Mouse (Mus musculus) neural tube, embryonic 12.5 days (tissue): Measurements from ENCODE around the gene Dmgdh. TPM values are rescaled to one million over a fixed set of nuclear protein-coding genes. Genes with fewer than 3 reads are reported as not detected.

Experiments
- ATAC-seq: fragments of 200-750 bp; cut with Nextera tagmentation; 2 replicates; pipeline ENCODE4 v1.8.0; 2017; ENCODE audit warnings: low read depth, mild to moderate bottlenecking, moderate TSS enrichment, moderate library complexity; ENCODE audit not compliant: low FRiP score
- H3K27ac ChIP-seq: fragments of 300-500 bp; sonication (generic); 2 replicates; pipeline ENCODE4 v1.5.1; 2016
- H3K27me3 ChIP-seq: fragments of 300-500 bp; sonication (generic); replicated peaks from 2 replicates; pipeline ENCODE4 v1.6.1; 2016; ENCODE audit warnings: mild to moderate bottlenecking
- H3K36me3 ChIP-seq: fragments of 300-500 bp; sonication (generic); 2 replicates; pipeline ENCODE4 v1.6.1; 2016; ENCODE audit warnings: mild to moderate bottlenecking
- H3K4me1 ChIP-seq: fragments of 300-500 bp; sonication (generic); 2 replicates; pipeline ENCODE4 v1.6.1; 2016
- H3K4me2 ChIP-seq: fragments of 300-500 bp; sonication (generic); replicated peaks from 2 replicates; pipeline ENCODE4 v1.6.1; 2016; ENCODE audit warnings: mild to moderate bottlenecking
- H3K4me3 ChIP-seq: fragments of 300-500 bp; sonication (generic); 2 replicates; pipeline ENCODE4 v1.5.1; 2016
- H3K9ac ChIP-seq: fragments of 300-500 bp; sonication (generic); 2 replicates; pipeline ENCODE4 v1.6.1; 2016; ENCODE audit warnings: mild to moderate bottlenecking
- H3K9me3 ChIP-seq: fragments of 300-500 bp; sonication (generic); 2 replicates; pipeline ENCODE4 v1.6.1; 2016; ENCODE audit warnings: mild to moderate bottlenecking
- WGBS: fragments of 180-500 bp; shearing (Covaris S2); methylation state at CpG from one replicate; pipeline ENCODE4 v1.1.7; 2016; 5-methylcytosine and 5-hydroxymethylcytosine counted together
- polyA plus RNA-seq: library from polyadenylated mRNA; unstranded; fragments of >200 nt; fragmentation: Nextera tagmentation; extraction: Ambion mirVana; gene quantifications from 2 replicates; pipeline ENCODE4 v1.2.1, GENCODE M21; 2016

Gene Dmgdh
- polyA plus RNA-seq, 1 experiment from 2014 or later = 0.06 TPM

GRCm38 (mm10) chr13:93717113-93717512 is 42.9 kb downstream of the Dmgdh start:
- no peaks in the 10 kb centered on the region for H3K27me3 ChIP-seq
- H3K4me2 ChIP-seq = no peak overlapping the region
- no peaks in the 10 kb centered on the region for H3K9me3 ChIP-seq
- 42% methylated on average over 7 of the region's 7 CpGs for WGBS
- no peak for ATAC-seq
- H3K36me3 ChIP-seq = no peaks in the 10 kb centered on the region
- H3K4me1 ChIP-seq = no peaks in the 10 kb centered on the region
- no peak overlapping the region for H3K9ac ChIP-seq
- no peak overlapping the region for H3K27ac ChIP-seq
- no peak overlapping the region for H3K4me3 ChIP-seq

- Histone ChIP-seq H3K4me1 (no peaks in the 10 kb centered on the region), H3K36me3 (no peaks in the 10 kb centered on the region), H3K9ac (no peak overlapping the region), H3K4me3 (no peak overlapping the region), H3K27ac (no peak overlapping the region), H3K4me2 (no peak overlapping the region), H3K9me3 (no peaks in the 10 kb centered on the region), H3K27me3 (no peaks in the 10 kb centered on the region)
- WGBS = 3% methylated on average over 7 of the region's 7 CpGs
- ATAC-seq = no peak
These were observed 44.7 kb downstream of the Dmgdh start for GRCm38 (mm10) chr13:93718948-93719347.

- Histone ChIP-seq H3K27me3 (no peaks in the 10 kb centered on the region), H3K36me3 (no peaks in the 10 kb centered on the region), H3K9ac (no peak overlapping the region), H3K4me3 (no peak overlapping the region), H3K4me2 (no peak overlapping the region), H3K4me1 (no peaks in the 10 kb centered on the region), H3K9me3 (no peaks in the 10 kb centered on the region), H3K27ac (no peak overlapping the region)
- ATAC-seq = no peak
- WGBS = 85% methylated on average over 4 of the region's 4 CpGs
These were observed 47.7 kb downstream of the Dmgdh start for GRCm38 (mm10) chr13:93721916-93722315.

- H3K9ac ChIP-seq = no peak overlapping the region
- 0 out of 2 replicates have a peak, but pooled peaks have one; percentile 29 for ATAC-seq
- no peaks in the 10 kb centered on the region for H3K36me3 ChIP-seq
- WGBS = 90% methylated on average over 3 of the region's 3 CpGs
- no peaks in the 10 kb centered on the region for H3K9me3 ChIP-seq
- no peak overlapping the region for H3K27ac ChIP-seq
- H3K27me3 ChIP-seq = no peaks in the 10 kb centered on the region
- H3K4me3 ChIP-seq = no peak overlapping the region
- H3K4me2 ChIP-seq = no peak overlapping the region
- no peaks in the 10 kb centered on the region for H3K4me1 ChIP-seq
These were observed 49.2 kb downstream of the Dmgdh start for GRCm38 (mm10) chr13:93723455-93723854.

DNA sequence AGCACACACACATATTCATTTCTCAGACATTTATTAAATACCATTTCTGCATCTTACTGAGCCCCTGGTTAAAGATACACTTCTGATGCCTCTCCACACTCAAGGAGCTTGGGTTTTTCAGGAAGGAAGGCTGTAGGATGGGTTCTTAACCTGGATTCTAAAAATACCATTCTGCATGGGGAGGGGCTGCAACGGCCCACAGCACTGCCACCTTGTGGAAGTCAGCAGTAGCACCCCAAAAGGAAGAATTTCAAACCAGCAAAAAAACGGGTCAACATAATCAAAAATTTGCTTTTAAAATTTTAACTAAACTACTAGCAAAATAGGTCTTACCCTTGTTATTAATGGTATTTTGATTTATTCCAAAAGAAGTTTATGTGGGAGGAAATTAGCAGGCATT is 50.0 kb downstream of the Dmgdh start:
- Histone ChIP-seq H3K4me2 (no peak overlapping the region), H3K36me3 (no peaks in the 10 kb centered on the region), H3K9me3 (no peaks in the 10 kb centered on the region), H3K4me1 (no peaks in the 10 kb centered on the region), H3K9ac (no peak overlapping the region), H3K27ac (no peak overlapping the region), H3K4me3 (no peak overlapping the region), H3K27me3 (no peaks in the 10 kb centered on the region)
- 40% methylated on average over 2 of the region's 2 CpGs for WGBS
- no peak for ATAC-seq

DNA sequence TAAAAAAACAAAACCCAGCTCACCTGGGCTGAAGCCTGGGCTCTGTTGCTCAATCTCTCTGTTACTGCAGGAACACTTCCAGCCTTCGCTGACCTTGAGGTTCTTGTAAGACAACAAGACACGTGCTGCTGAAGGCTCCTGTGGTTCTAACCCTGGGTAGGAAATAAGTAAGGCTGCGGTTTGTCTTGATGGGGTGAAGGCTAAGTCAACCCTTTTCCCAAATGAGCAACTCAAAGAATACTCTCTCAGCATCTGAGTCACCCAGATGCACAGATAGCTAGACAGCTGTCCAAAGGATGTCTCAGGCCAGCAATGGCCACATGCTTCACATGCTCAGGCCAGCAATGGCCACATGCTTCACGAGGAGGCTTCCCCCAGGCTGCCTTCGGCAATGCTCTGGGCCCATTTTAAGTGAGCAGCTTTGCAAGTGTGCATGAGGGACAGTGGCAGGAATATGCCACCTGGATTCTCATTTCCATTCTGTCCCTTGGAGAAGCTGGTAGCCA is 61.0 kb downstream of the Dmgdh start:
- no peaks in the 10 kb centered on the region for H3K9me3 ChIP-seq
- no peak overlapping the region for H3K4me2 ChIP-seq
- H3K4me3 ChIP-seq = no peak overlapping the region
- H3K9ac ChIP-seq = no peak overlapping the region
- ATAC-seq = no peak
- WGBS = 87% methylated on average over 5 of the region's 5 CpGs
- no peak overlapping the region for H3K27ac ChIP-seq
- no peaks in the 10 kb centered on the region for H3K4me1 ChIP-seq
- no peaks in the 10 kb centered on the region for H3K36me3 ChIP-seq
- H3K27me3 ChIP-seq = no peaks in the 10 kb centered on the region

DNA sequence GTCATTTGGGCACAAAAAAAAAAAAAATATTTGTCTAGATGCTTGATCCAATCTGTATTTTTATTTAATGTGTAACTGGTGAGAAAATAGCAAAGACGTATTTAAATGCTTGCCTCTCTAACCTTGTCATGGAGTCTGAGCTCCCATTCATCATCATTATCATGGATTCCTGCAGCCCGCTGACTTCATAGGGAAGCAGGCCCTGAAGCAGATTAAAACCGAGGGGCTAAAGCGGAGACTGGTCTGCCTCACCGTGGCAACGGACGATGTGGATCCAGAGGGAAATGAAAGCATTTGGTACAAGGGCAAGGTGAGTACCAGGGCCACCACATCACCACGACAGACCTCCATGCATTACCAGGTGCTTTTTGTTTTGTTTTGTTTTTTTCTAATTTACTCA is 69.9 kb downstream of the Dmgdh start:
- Histone ChIP-seq H3K4me3 (no peak overlapping the region), H3K9me3 (no peaks in the 10 kb centered on the region), H3K27me3 (no peaks in the 10 kb centered on the region), H3K27ac (no peak overlapping the region), H3K36me3 (no peaks in the 10 kb centered on the region), H3K9ac (no peak overlapping the region), H3K4me2 (no peak overlapping the region), H3K4me1 (no peaks in the 10 kb centered on the region)
- ATAC-seq = no peak
- WGBS = 52% methylated on average over 8 of the region's 8 CpGs

- no peaks in the 10 kb centered on the region for H3K27me3 ChIP-seq
- H3K9ac ChIP-seq = no peak overlapping the region
- ATAC-seq = peak; percentile 84
- no peaks in the 10 kb centered on the region for H3K36me3 ChIP-seq
- WGBS = 43% methylated on average over 14 of the region's 14 CpGs
- no peak overlapping the region for H3K27ac ChIP-seq
- no peak overlapping the region for H3K4me3 ChIP-seq
- H3K4me1 ChIP-seq = peaks cover 3% of the 10 kb centered on the region
- 0 out of 2 replicates have a peak overlapping the region, but pooled peaks have one; percentile 12 for H3K4me2 ChIP-seq
- no peaks in the 10 kb centered on the region for H3K9me3 ChIP-seq
These were observed 78.6 kb downstream of the Dmgdh start for GRCm38 (mm10) chr13:93752597-93753400.

- Histone ChIP-seq H3K9me3 (no peaks in the 10 kb centered on the region), H3K27ac (no peak overlapping the region), H3K9ac (no peak overlapping the region), H3K4me2 (no peak overlapping the region), H3K27me3 (no peaks in the 10 kb centered on the region), H3K4me3 (no peak overlapping the region), H3K4me1 (peaks cover 9% of the 10 kb centered on the region), H3K36me3 (no peaks in the 10 kb centered on the region)
- 92% methylated on average over 4 of the region's 4 CpGs for WGBS
- no peak for ATAC-seq
These were observed 80.9 kb downstream of the Dmgdh start for GRCm38 (mm10) chr13:93755084-93755483.

DNA sequence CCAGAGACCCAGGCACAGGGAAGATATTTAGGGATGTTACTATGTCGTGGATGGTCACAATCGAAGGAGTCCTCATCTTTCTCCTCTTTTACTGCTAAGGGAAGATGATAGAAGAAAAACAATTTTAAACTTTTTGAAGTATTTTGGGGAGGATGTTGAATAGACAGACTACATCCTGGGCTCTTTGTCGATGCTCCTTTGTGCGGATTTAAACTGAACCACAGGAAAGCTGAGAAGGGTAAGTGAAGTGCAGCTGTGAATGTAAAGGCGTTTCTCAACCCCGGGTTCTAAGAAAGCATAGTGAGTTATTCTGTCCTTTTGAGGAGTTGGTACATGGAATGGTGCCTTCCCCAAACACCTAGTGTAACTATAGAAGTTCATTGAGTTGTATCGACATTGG is 82.4 kb downstream of the Dmgdh start:
- H3K4me1 ChIP-seq = peaks cover 9% of the 10 kb centered on the region
- WGBS = 88% methylated on average over 7 of the region's 7 CpGs
- H3K4me3 ChIP-seq = no peak overlapping the region
- H3K4me2 ChIP-seq = no peak overlapping the region
- no peak for ATAC-seq
- no peaks in the 10 kb centered on the region for H3K27me3 ChIP-seq
- H3K27ac ChIP-seq = no peak overlapping the region
- no peaks in the 10 kb centered on the region for H3K36me3 ChIP-seq
- H3K9ac ChIP-seq = no peak overlapping the region
- H3K9me3 ChIP-seq = no peaks in the 10 kb centered on the region

GRCm38 (mm10) chr13:93757514-93757913 is 83.3 kb downstream of the Dmgdh start:
- Histone ChIP-seq H3K27ac (no peak overlapping the region), H3K4me3 (no peak overlapping the region), H3K27me3 (no peaks in the 10 kb centered on the region), H3K4me1 (peaks cover 9% of the 10 kb centered on the region), H3K36me3 (no peaks in the 10 kb centered on the region), H3K9me3 (no peaks in the 10 kb centered on the region), H3K9ac (no peak overlapping the region), H3K4me2 (no peak overlapping the region)
- WGBS = 85% methylated on average over 6 of the region's 6 CpGs
- no peak for ATAC-seq

DNA sequence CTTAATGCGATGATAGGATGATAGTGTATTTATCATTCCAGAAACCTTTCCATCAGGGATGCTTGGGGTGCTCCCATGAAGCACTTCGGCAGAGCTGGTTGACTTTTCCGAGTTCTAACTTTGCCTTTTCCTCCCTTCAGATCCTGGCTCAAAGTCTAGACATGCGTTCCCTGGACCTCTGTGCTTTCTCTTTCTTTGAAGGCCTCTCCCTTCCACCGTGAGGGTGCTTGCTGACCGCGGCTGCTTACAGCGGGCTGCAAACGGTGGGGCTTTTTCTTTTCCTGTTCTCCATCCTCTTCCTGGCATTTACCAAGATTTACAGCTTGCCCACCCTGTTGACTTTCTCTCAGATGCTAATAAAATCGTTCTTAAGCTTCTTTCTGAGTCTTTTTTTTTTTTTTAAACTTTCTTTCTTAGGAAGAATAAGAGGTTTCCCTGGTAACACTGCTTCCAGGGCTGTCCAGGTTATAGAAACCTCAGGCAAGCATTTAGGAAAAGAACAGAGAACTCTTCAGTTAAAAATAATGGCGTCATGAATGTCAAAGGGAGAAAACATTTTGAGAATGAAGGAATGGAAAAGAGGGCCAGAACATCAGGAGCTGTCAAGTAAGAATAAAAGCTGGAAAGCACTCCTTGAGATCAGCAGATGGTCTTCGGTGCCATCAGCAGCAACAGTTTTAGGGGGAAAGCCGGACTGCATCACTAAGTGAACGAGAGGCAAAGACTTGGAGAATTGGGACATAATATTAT is 84.1 kb downstream of the Dmgdh start:
- WGBS = 21% methylated on average over 14 of the region's 14 CpGs
- Histone ChIP-seq H3K4me3 (no peak overlapping the region), H3K9me3 (no peaks in the 10 kb centered on the region), H3K27ac (no peak overlapping the region), H3K9ac (no peak overlapping the region), H3K36me3 (no peaks in the 10 kb centered on the region), H3K4me1 (peaks cover 9% of the 10 kb centered on the region), H3K4me2 (0 out of 2 replicates have a peak overlapping the region, but pooled peaks have one; percentile 9), H3K27me3 (no peaks in the 10 kb centered on the region)
- ATAC-seq = peak; percentile 58
